Mouse (Mus musculus) left cerebral cortex, postnatal 10 days (tissue): ENCODE results near the gene Snapc2. TPM values are rescaled to one million over a fixed set of nuclear protein-coding genes. Genes with fewer than 3 reads are reported as not detected.

Experiments used
- DNase-seq, 2 experiments: peaks; one replicate each; pipeline ENCODE4 v3.0.0; 2021 to 2022; ENCODE audit warnings: low spot score in 2 of 2, mixed read lengths in 1 of 2; ENCODE audit errors: extremely low spot score in 1 of 2
- intact Hi-C: fragments of 180-260 bp; cut with DNase I; formaldehyde crosslinking; loops from one replicate; pipeline ENCODE4 v1.15.1; 2025
- total RNA-seq, 2 experiments: library from RNA; stranded (reverse); gene quantifications; 2 replicates each; pipeline ENCODE4 v1.2.3; 2021

Gene Snapc2
- 10 to 100 TPM; 32.3 to 33.3 TPM for total RNA-seq

- intact Hi-C loops = loop anchor here (5.0 to 10.0 kb wide), 2 partner anchors 69 to 332 kb away; no protein-coding TSS in a partner anchor
- DNase-seq = peak; percentile 91 to 99
Measured at GRCm38 (mm10) chr8:4252934-4253841, at the start of gene Snapc2. TSS of gene Snapc2 (plus strand) at chr8:4253080.

DNA sequence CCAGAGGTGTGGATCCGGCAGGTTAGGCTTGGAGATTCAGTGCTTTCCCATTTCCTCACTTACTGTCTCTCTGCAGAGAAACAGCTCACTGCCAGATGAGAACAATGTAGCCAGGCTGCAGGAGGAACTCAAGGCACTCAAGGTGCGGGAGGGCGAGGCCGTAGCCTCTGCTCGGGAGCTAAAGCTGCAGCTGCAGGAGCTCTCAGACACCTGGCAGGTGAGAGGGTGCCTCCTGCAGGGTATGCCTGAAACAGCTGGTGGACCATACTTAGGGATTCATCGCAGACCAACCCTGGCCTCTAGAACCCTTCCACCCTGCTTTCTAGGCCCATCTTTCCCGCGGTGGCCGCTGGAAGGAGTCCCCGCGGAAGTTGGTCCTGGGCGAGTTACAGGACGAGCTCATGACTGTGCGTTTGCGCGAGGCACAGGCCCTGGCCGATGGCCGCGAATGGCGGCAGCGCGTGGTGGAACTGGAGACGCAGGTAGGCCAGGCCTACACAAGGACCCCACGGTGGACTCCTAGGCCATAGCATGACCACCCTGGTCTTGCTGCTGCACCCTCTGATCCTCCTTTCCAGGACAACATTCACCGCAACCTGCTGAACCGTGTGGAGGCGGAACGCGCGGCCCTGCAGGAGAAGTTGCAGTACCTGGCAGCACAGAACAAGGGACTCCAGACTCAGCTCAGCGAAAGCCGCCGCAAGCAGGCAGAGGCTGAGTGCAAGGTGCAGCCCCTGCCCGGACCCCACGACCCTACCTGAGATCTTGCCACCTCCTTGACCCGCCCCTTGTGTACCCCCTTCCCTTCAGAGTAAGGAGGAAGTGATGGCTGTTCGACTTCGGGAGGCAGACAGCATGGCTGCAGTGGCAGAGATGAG, 47.4 kb upstream of the Snapc2 start:
- intact Hi-C loops = no loop called here
- DNase-seq = no peak

DNA sequence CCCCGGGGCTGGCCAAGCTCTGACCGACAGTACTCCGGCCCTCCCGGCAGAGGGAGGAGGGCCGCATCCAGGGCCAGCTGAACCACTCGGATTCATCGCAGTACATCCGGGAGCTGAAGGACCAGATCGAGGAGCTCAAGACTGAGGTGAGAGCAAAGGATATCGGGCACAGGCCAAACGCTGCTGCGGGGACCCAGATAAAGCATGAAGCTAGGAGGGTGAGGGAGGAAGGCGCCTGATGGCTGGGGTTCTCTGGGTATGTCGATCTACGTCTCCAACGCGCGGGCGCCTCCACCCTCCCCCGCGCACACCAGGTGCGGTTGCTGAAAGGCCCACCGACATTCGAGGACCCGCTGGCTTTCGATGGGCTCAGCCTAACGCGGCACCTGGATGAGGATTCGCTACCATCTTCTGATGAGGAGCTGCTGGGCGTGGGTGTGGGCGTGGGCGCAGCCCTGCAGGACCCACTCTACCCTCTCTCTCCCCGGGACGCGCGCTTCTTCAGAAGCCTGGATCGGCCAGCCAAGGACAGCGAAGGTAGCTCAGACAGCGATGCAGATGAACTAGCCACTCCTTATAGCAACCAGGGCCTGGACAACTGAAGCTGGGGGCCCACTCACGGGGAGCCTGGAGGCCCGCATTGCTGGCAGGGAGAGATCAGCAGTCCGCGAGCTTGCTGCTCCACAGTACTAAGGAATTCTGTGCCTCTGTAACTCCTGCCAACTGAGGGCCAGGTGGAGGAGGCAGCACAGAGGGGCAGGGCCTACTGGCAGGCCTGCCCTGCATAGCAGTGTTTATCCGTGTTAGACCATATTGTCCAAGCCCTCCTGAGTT, 46.5 kb upstream of the Snapc2 start:
- no peak for DNase-seq
- intact Hi-C loops = no loop called here

DNA sequence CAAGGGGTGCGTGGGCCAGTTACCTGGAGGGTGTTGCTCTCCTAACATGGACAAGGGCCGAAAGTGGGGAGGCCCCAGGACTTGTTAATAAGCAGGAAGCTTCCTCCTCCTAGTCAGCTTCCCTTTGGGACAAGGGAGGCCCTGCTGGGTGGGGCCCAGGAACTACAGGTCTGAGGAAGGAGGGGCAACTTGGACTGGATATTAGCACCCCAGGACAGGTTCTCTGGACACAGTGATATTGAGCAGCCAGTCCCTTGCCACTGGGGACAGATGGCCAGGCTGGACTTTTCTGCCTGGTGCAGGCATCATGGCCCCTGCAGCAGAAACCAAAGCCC, 45.9 kb upstream of the Snapc2 start:
- DNase-seq = no peak
- intact Hi-C loops = no loop called here

DNA sequence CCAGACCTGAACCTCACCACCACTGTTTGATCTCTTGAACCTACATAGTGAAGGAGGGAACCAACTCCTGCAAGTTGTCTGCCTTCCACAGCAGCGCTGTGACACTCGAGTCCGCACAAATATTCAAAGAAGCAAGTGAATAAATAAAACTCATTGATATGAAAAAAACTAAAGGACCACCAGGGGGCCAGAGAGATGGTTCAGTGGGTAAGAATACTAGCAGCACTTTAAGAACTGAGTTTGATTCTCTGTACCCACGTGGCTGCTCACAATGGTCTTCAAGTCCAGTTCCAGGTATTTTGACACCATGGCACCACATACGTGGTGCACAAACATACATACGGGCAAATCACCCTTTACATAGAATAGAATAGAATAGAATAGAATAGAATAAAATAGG, 41.8 kb upstream of the Snapc2 start:
- DNase-seq = no peak
- intact Hi-C loops = no loop called here

- DNase-seq = peak in 1 of 2 experiments; percentile 52
- intact Hi-C loops = no loop called here
Measured at GRCm38 (mm10) chr8:4212809-4213209, 40.1 kb upstream of the Snapc2 start.

DNA sequence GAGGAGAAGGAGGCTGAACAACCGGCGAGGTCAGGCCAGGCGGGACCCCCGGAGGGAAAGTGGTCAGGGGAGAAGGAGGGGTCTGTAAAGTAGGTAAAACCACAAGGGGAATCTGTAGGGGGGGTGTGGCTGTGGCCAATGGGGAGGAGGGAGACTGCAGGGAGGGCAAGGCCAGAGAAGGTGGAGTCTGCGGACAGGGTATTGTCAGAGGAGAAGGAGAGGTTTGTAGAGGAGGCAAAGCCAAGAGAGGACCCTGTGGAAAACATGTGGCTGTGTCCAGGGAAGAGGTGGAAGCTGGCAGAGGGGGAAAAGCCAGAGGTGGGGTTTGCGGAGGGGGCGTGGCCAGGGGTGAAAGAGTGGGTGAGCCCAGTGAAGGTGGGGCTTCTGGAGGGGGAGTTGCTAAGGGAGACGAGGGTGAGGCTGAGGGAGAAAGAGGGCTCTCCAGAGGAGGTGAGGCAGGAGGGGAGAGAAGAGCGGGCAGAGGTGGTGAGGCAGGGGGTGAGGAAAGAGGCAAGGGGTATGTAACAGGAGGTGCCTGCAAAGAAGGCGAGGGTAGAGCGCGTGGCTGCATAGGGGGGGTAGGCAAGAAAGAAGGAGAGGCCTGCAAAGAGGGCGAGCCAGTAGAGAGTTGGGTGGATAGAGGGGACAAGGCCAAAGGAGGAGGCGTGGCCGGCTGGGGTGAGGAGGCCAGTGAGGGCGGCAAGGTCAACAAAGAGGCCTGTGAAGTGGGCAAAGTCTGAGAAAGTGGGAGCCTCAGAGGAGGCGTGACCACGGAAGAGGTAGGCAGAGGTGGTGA, 39.5 kb upstream of the Snapc2 start:
- intact Hi-C loops = no loop called here
- peak in 1 of 2 experiments; percentile 70 for DNase-seq

DNA sequence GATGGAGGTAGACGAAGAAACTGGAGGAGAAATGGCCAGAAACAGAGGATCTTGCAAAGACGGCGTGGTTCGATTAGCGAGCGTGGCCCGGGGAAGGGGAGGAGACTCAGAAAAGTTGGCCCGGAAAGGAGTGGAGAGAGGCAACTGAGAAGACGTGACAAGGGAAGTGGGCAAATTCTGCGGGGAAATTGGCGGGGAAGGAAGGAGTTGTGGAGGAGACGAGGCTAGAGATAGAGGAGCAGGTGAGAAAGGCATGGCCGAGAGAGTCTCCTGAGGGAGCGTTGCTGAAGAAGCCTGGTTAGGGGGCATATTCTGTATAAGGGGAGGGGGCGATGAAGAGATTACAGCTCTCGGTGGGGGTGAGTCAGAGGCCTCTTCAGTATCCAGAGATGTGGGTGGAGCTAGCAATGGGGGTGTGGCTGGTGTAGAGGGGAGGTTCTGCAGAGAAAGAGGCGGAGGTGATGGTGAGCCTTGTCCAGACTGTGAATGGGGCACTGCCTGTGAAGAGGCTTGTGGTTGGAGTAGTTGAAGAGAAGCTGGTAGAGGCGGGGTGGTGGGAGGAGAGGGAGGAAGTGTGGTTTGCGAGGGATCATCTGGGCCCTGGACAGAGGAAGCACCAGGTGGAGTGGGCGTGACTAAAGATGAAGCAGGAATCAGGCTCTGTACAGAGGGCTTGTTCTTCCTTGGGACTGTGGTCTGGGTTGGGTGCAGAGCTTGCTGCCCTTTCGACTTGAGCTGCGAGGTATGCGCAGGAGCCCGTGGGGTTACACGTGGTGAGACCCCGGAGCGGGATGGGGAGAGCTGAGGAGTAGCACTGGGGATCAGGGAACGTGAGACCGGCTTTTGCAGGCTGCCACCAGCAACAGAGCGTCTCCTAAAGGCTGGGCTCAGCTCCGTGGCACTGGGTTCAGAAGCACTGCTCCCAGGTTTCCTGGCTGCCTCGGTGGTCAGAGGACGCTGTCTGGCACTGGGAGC, 38.6 kb upstream of the Snapc2 start:
- intact Hi-C loops = no loop called here
- peak in 1 of 2 experiments; percentile 58 for DNase-seq

- intact Hi-C loops = no loop called here
- DNase-seq = peak in 1 of 2 experiments; percentile 47
Measured at GRCm38 (mm10) chr8:4216296-4216695, 36.6 kb upstream of the Snapc2 start.

GRCm38 (mm10) chr8:4216791-4217621, 35.9 kb upstream of the Snapc2 start, which contains the start of gene Prr36:
TSS of gene Prr36 (minus strand) at chr8:4217459.
- peak; percentile 67 to 83 for DNase-seq
- intact Hi-C loops = no loop called here

GRCm38 (mm10) chr8:4219617-4220016, 33.3 kb upstream of the Snapc2 start:
- intact Hi-C loops = loop anchor here (2.0 kb wide), 1 partner anchor 15 kb away; no protein-coding TSS in a partner anchor
- no peak for DNase-seq

- intact Hi-C loops = no loop called here
- DNase-seq = no peak
Measured at GRCm38 (mm10) chr8:4222059-4222458, 30.8 kb upstream of the Snapc2 start.

DNA sequence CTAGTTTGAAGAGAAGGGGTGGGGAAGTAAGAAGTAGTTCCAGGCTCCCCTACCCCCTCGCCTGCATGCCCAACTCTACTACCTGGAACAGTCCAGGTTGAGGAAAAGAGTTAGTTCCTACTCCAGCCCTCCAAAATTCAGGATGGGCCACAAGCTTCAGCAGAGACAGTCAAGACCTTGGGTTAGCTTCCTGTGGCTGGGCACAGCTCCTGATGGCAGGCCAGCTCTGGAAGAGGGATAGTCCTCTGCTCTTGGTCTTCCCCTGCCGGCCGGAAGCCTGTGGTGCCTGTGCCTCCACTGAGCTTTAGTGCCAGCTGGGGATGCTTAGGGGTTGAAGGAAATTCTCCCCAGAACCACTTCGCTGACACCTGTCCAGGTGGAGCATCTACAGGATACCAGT, 26.6 kb upstream of the Snapc2 start:
- intact Hi-C loops = no loop called here
- DNase-seq = no peak

DNA sequence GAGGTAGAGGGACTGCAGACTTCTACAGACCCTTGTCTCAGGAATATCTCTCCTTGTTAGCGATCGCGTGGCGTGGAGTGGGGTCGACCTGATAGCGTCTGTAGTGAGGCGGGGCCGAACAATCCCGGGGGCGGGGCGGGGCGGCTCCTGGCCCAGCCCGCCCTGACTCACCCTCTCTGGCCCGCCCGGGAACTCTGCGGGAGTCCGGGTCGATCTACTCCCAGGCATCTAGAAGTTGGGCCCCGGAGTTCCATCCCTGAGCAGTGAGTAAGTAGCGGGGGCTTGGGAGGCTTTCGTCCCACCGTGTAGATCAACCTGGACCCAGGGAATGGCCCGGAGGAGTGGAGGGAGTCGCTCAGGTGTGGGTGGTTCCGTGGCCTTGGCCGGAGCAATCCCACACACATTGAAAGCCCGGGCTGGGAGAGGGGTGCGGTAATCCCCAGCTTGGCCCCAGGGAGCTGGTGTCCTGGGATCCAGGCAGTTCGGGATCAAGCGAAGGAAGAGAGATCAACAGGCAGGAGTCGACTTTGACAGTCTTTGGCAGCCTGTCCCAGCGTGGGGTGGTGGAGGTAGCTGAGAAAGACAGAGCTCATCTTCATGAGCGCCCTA, 26.0 kb upstream of the Snapc2 start, which contains the start of gene Lrrc8e:
TSS of gene Lrrc8e (plus strand) at position 89 of the 609 bp plus-strand sequence.
- no peak for DNase-seq
- intact Hi-C loops = no loop called here

DNA sequence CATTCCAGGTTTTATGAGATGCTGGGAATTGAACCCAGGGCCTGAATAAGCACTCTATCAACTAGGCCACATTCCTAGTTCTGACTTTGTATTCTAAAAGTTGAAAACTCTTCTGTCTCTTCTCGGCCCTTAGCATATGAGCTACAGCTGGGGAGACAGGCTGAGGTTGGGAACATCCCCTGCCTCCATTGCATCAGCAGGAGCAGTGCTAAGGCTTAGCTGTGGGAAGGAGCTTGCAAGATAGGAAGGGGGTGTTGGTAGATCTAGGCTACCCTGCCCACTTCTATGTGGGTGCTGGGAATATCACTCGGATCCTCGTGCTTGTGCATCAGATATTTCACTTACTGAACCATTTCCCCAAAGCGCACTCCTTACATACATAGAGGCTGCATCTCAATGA, 25.0 kb upstream of the Snapc2 start:
- intact Hi-C loops = no loop called here
- no peak for DNase-seq

GRCm38 (mm10) chr8:4229784-4230183, 23.1 kb upstream of the Snapc2 start:
- intact Hi-C loops = no loop called here
- no peak for DNase-seq
